Mouse (Mus musculus) liver, embryonic 14.5 days (tissue): ENCODE measurements around the gene Atg4d.

Experiments
- CTCF ChIP-seq: IDR thresholded peaks from 2 replicates; pipeline ENCODE4 v1.5.1; 2016; ENCODE audit warnings: antibody characterized with exemption, low read depth, control low read depth
- EP300 ChIP-seq: IDR thresholded peaks from 2 replicates; pipeline ENCODE4 v1.6.1; 2016; ENCODE audit warnings: antibody characterized with exemption, low read depth

GRCm38 (mm10) chr9:21290589-21290988, 25.5 kb downstream of the Atg4d start:
- TF ChIP-seq CTCF (no peak), EP300 (no peak)
